Mouse (Mus musculus) thymus, adult 2 months (tissue): Measurements from ENCODE around the gene Gmppb.

Source experiments
- CTCF ChIP-seq: fragments of 200-500 bp; IDR thresholded peaks from 2 replicates; pipeline ENCODE4 v1.5.1; 2012; ENCODE audit warnings: mild to moderate bottlenecking, control low read depth, low read length, moderate library complexity, borderline replicate concordance; ENCODE audit not compliant: control insufficient read depth, poor library complexity, insufficient read depth; ENCODE audit errors: extremely low read depth
- POLR2A ChIP-seq: fragments of 200-500 bp; IDR thresholded peaks from 2 replicates; pipeline ENCODE4 v1.6.1; 2012; ENCODE audit warnings: mild to moderate bottlenecking, low read length, control low read depth, moderate library complexity; ENCODE audit not compliant: control insufficient read depth, poor library complexity, insufficient read depth; ENCODE audit errors: extremely low read depth

GRCm38 (mm10) chr9:108055661-108056237, 6.7 kb downstream of the Gmppb start:
- no peak for TF ChIP-seq CTCF
- TF ChIP-seq POLR2A = no peak
